Mouse (Mus musculus) bone marrow, adult 2 months (tissue): Measurements from ENCODE around the gene Fgfr2. TPM values are rescaled to one million over a fixed set of nuclear protein-coding genes. Genes with fewer than 3 reads are reported as not detected.

Experiments
- H3K27ac ChIP-seq: fragments of 200-500 bp; 2 replicates; pipeline ENCODE4 v1.5.1; 2012; ENCODE audit warnings: low read depth, mild to moderate bottlenecking, control low read depth, inconsistent platforms, low read length; ENCODE audit not compliant: control insufficient read depth, poor library complexity, insufficient read depth
- H3K4me1 ChIP-seq: fragments of 200-500 bp; 2 replicates; pipeline ENCODE4 v1.6.1; 2011; ENCODE audit warnings: low read length; ENCODE audit not compliant: control insufficient read depth, insufficient read depth
- H3K4me3 ChIP-seq: fragments of 200-500 bp; replicated peaks from 2 replicates; pipeline ENCODE3; 2011; ENCODE audit warnings: mild to moderate bottlenecking, low read depth, low read length, control low read depth; ENCODE audit not compliant: control insufficient read depth
- CTCF ChIP-seq: fragments of 200-500 bp; IDR thresholded peaks from 2 replicates; pipeline ENCODE4 v1.5.1; 2011; ENCODE audit warnings: low read length, control low read depth; ENCODE audit not compliant: control insufficient read depth, insufficient read depth
- POLR2A ChIP-seq: fragments of 200-500 bp; IDR thresholded peaks from 2 replicates; pipeline ENCODE4 v1.6.1; 2011; ENCODE audit warnings: low read depth, mild to moderate bottlenecking, control low read depth, low read length, borderline replicate concordance; ENCODE audit not compliant: control insufficient read depth
- WGBS: fragments of 180-500 bp; shearing (Covaris S2); methylation state at CpG from one replicate; pipeline ENCODE4 v1.1.7; 2018; 5-methylcytosine and 5-hydroxymethylcytosine counted together
- polyA plus RNA-seq: library from polyadenylated mRNA; stranded (reverse); fragments of >200 nt; gene quantifications from 2 replicates; pipeline ENCODE4 v1.2.4, GENCODE M21; 2011; ENCODE audit warnings: low replicate concordance; ENCODE audit not compliant: missing spikeins, insufficient read depth, insufficient read length

Gene Fgfr2
- polyA plus RNA-seq, 1 experiment: 8.2 TPM

DNA sequence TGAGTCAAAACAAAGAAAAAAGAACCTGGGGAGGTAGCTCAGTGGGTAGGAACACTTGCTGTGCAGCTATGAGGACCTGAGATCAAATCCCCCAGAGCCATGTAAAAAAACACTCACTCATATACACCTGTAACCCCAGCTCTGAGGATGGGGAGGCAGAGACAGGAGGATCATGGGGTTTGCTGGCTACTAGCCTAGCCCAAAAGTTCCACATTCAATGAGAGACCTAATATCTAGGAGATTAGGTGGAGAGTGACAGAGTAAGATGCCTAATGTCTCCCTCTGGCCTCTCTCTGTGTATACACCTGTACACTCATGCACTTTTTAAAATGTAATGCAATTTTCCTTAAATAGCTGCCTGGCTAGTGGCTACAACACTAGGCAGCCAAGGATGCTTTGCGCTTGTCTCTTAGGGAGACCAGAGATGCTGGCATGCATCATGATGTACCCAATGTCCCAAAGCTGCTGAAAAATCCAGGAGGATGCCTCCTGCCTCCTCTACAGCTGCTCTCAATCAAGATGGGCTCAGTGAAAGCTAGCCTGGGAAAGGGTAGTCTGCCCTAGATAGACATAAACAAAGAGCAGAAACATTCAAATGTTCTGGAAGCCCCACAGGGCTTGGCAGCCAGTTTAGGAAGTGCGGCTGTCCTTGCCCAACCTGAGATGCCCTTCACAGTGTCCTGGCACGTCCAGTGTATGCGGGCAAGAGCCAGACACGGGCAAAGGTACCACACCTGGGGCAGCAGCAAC is 231.4 kb downstream of the Fgfr2 start:
- H3K27ac ChIP-seq: no peak overlapping the region
- H3K4me1 ChIP-seq: no peaks in the 10 kb centered on the region
- TF ChIP-seq CTCF (no peak), POLR2A (no peak)
- H3K4me3 ChIP-seq: no peak overlapping the region
- WGBS: 81% methylated on average over 5 of the region's 5 CpGs

DNA sequence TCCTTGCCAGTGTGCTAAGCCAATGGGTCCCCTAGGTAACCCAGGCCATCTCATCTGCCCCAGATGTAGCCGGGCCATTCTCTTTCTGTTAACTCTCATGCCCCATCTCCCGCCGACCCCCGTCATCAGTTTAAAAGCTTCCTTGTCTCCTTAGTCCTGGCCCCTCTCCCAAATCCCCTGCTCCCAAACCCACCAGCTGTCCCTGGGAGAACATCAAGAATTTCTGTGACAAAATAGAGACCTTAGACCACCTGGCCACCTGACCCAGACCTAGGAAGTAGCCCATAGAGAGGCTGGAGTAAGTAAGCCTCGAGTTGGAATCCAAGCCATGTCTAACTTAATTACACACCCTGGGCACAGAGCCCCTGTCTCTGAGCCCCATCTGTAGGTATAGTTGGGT is 232.9 kb downstream of the Fgfr2 start:
- Histone ChIP-seq H3K27ac (no peak overlapping the region), H3K4me1 (no peaks in the 10 kb centered on the region), H3K4me3 (no peak overlapping the region)
- WGBS: 75% methylated on average over 5 of the region's 5 CpGs
- TF ChIP-seq CTCF (no peak), POLR2A (no peak)

DNA sequence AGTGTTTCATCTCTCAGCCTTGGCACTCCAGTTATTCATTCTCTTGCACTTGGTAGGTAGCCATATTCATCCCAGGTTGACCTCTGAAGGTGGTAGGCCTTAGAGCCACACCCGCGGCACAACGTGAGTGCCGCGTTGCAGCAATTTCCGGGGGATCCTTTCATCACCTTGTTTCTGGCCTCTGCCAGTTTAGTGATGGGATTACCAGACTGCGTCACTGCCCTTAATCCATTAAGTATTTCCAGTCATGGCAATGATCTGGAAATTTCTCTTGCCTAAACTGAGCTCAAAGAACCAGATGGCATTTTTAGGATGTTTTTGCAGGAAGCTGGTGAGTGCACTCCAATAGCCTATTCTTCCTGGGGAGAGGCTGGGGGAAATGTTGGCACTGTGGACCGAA is 233.5 kb downstream of the Fgfr2 start:
- no peaks in the 10 kb centered on the region for H3K4me1 ChIP-seq
- WGBS: 85% methylated on average over 8 of the region's 8 CpGs

GRCm38 (mm10) chr7:132888518-132889249 is 234.5 kb downstream of the Fgfr2 start:
- WGBS: 29% methylated on average over 4 of the region's 4 CpGs
- H3K4me1 ChIP-seq: no peaks in the 10 kb centered on the region
- H3K4me3 ChIP-seq: no peak overlapping the region
- no peak for TF ChIP-seq CTCF
- no peak for TF ChIP-seq POLR2A
- no peak overlapping the region for H3K27ac ChIP-seq

More for the DNA sequence above, 233.5 kb downstream of the Fgfr2 start:
- Histone ChIP-seq H3K27ac (no peak overlapping the region), H3K4me3 (no peak overlapping the region)
- TF ChIP-seq CTCF (no peak), POLR2A (no peak)

GRCm38 (mm10) chr7:132888052-132888451 is 235.1 kb downstream of the Fgfr2 start:
- H3K27ac ChIP-seq: no peak overlapping the region
- no peaks in the 10 kb centered on the region for H3K4me1 ChIP-seq
- no peak for TF ChIP-seq CTCF
- TF ChIP-seq POLR2A: no peak
- 43% methylated on average over 3 of the region's 3 CpGs for WGBS
- H3K4me3 ChIP-seq: no peak overlapping the region

DNA sequence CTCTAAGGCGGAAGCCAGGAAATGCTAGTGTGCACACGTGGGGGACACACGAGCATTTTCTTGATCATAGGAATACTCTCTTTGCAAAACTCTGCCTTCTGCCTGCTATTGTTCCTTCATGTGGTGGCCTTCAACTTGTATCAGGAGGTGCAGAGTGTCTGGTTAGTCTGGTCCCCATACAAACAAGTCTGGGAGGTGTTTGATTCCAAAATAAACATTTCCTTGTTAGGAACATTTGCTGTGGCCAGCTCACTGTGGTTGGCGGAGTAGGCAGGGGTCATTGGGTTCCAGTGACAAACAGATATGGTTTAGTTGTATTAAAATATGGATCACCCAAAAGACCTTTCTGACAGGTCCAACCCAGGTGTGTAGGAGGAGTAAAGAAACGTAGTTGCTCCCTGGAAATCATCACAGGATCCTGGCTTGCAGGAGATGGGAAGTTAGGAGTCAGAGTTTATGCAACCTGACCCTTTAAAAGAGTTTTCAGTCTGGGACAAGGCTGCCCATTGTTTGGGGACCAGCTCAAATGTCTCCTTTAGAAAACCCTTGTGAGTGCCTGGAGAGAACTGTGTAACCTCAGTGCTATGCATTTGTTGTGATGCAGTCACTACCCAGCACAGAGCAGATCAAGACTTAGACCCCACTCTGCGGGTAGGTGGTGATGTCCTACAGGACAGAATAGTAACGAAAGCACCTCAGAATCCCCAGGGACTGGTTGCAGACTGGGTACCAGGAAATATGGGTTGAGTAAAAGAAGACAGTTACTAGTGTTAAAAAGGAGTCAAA is 235.9 kb downstream of the Fgfr2 start:
- Histone ChIP-seq H3K4me1 (no peaks in the 10 kb centered on the region), H3K27ac (no peak overlapping the region), H3K4me3 (no peak overlapping the region)
- TF ChIP-seq POLR2A: no peak
- TF ChIP-seq CTCF: no peak
- 71% methylated on average over 7 of the region's 7 CpGs for WGBS

DNA sequence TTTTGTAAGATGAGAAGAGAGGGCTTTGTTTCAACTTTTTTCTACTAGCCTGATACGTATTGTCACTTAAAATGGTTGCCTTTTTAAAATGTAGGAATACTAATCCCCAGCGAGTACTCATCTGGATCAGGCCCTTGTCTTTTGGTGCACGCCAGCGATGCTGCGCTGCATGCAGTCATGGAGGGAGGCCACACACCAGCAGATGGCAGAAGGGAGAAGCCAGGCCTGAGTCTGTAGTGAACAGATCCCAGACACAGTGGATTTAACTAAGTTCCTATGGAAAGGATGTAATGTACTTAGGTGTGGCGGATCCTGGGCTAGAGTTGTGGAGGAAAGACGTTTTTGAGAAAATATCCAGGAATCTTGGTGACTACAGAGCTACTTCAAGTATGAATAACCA is 239.1 kb downstream of the Fgfr2 start:
- TF ChIP-seq POLR2A: no peak
- TF ChIP-seq CTCF: no peak
- no peak overlapping the region for H3K27ac ChIP-seq
- WGBS: 91% methylated on average over 7 of the region's 7 CpGs
- H3K4me1 ChIP-seq: no peaks in the 10 kb centered on the region
- H3K4me3 ChIP-seq: no peak overlapping the region

DNA sequence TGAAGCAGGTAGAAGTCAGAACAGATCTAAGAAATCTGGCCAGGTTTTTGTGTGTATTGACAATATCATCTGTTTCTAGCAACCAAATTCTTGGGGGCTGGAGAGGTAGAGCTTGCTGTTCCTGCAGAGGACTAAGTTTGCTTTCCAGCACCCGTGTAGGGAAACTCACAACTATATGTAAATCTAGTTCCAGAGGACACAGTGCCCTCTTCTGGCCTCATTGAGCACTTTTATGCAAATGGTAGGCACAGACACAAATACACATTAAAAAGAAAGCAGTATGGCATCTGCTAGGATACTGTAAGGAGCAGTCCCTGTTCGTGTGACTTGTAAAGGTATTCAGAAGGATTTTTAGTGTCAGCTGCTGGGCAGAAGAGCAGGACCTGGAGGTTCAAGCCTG is 240.8 kb downstream of the Fgfr2 start:
- Histone ChIP-seq H3K4me3 (no peak overlapping the region), H3K27ac (no peak overlapping the region), H3K4me1 (no peaks in the 10 kb centered on the region)
- 65% methylated on average over 2 of the region's 2 CpGs for WGBS
- TF ChIP-seq POLR2A: no peak
- TF ChIP-seq CTCF: no peak
